Mouse (Mus musculus) lung, postnatal 0 days (tissue): Measurements from ENCODE around the gene Ajm1.

Experiments
- CTCF ChIP-seq: IDR thresholded peaks from 2 replicates; pipeline ENCODE4 v1.5.1; 2016; ENCODE audit warnings: antibody characterized with exemption, mild to moderate bottlenecking
- EP300 ChIP-seq: IDR thresholded peaks from 2 replicates; pipeline ENCODE4 v1.6.1; 2016; ENCODE audit warnings: antibody characterized with exemption, mild to moderate bottlenecking, control low read depth

DNA sequence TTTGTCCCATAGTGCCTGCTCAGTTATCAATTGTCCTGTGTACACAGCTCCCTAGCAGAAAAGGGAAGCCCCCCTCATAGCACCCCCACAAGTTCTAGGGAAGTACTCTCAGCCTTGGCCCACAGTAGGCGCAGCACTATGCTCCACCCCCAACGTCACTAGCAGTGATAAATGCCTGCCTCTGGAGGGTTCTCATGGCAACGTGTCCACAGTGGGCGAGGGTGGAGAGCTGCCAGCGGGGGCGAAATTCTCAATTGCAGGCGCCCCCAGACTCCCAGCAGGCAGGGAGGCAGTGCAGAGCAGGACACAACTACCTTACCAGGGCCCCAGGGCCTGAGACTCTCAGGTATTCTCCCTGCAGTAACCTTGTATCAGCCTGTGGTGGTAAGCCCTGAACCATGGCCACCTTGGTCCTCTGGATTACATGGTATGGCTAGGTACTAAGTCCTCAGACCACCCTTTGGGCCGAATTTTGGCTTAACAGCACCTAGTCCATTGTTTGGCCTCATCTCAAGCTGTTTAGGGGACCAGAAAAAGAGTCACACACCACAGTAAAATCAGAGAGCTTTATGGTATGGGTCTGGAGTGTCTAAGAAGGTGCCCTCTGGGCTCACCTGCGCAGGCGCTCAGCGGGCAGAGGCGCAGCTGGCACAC lies 1.0 kb upstream of the Ajm1 start:
- TF ChIP-seq CTCF (no peak), EP300 (no peak)
